Mouse (Mus musculus): ENCODE measurements around the gene Ccdc87. TPM values are rescaled to one million over a fixed set of nuclear protein-coding genes. Genes with fewer than 3 reads are reported as not detected.
A peak's percentile ranks its signal among the peaks of the same experiment; 100 is the strongest.
"Not testable (repeated sequence)": the region's sequence is repeated elsewhere in the genome, so short reads cannot be mapped to it uniquely, and the experiment has no call there.

Ccdc87 gene
- polyA plus RNA-seq, 1 experiment from 2014 or later = not detected

GRCm38 (mm10) chr19:4854552-4855469, 15.6 kb downstream of the Ccdc87 start, which contains the start of gene Ctsf:
Gene Ctsf, plus strand, starts transcription at chr19:4855130.
- H3K27ac ChIP-seq (replicated peaks in 1 of 2; ENCODE audit: control insufficient read depth in 1 of 2, insufficient read depth in 1 of 2, low read depth in 2 of 2, low read length in 2 of 2) = peak within 1 kb of the TSS; percentile 44 to 57; a peak in 2 of 4 replicates
- H3K4me3 ChIP-seq (ENCODE audit: control insufficient read depth in 1 of 2, insufficient read depth in 1 of 2, low read depth in 1 of 2, low read length in 2 of 2) = peak within 1 kb of the TSS; percentile 65 to 91

GRCm38 (mm10) chr19:4855470-4855820, 16.3 kb downstream of the Ccdc87 start:
- Histone ChIP-seq H3K9me3 (ENCODE audit: control insufficient read depth, low read length) (no peaks in the 10 kb centered on the region), H3K27ac (replicated peaks in 1 of 2; ENCODE audit: control insufficient read depth in 1 of 2, insufficient read depth in 1 of 2, low read depth in 2 of 2, low read length in 2 of 2) (peak overlapping the region in 1 of 2 experiments; percentile 44; a peak in 1 of 4 replicates)
- WGBS = 4% methylated on average over 14 of the region's 14 CpGs

More at GRCm38 (mm10) chr19:4854552-4855469, 15.6 kb downstream of the Ccdc87 start, which contains the start of gene Ctsf:
- Histone ChIP-seq H3K4me2 (ENCODE audit: low read length) (peak within 1 kb of the TSS; percentile 96), H3K9ac (ENCODE audit: low read length) (peak within 1 kb of the TSS; percentile 80), H3K27me3 (ENCODE audit: control insufficient read depth, insufficient read depth, low read length) (no peaks in the 10 kb centered on the region), H3K9me3 (ENCODE audit: control insufficient read depth, low read length) (no peaks in the 10 kb centered on the region), H3K36me3 (ENCODE audit: control insufficient read depth, insufficient read depth, low read length) (no peaks in the 10 kb centered on the region), H3K4me1 (ENCODE audit: control insufficient read depth in 2 of 2, insufficient read depth in 2 of 2, low read length in 2 of 2) (peaks cover 3 to 6% of the 10 kb centered on the region in 2 experiments; a peak in 2 of 4 replicates)
- WGBS = 3% methylated on average over 45 of the region's 45 CpGs
- peak; percentile 82; the same call in 1 of the 2 replicates for ATAC-seq (ENCODE audit: insufficient number of reproducible peaks, insufficient read depth, low FRiP score, low read depth)

GRCm38 (mm10) chr19:4855951-4856350, 16.8 kb downstream of the Ccdc87 start:
- Histone ChIP-seq H3K4me2 (ENCODE audit: low read length) (peak overlapping the region; percentile 96; the same call in 1 of the 2 replicates), H3K9ac (ENCODE audit: low read length) (no peak overlapping the region), H3K4me3 (ENCODE audit: control insufficient read depth in 1 of 2, insufficient read depth in 1 of 2, low read depth in 1 of 2, low read length in 2 of 2) (peak overlapping the region in 1 of 2 experiments; percentile 65; a peak in 1 of 4 replicates), H3K4me1 (ENCODE audit: control insufficient read depth in 2 of 2, insufficient read depth in 2 of 2, low read length in 2 of 2) (peaks cover 3 to 6% of the 10 kb centered on the region in 2 experiments; a peak in 2 of 4 replicates), H3K27me3 (ENCODE audit: control insufficient read depth, insufficient read depth, low read length) (no peaks in the 10 kb centered on the region), H3K36me3 (ENCODE audit: control insufficient read depth, insufficient read depth, low read length) (no peaks in the 10 kb centered on the region), H3K27ac (replicated peaks in 1 of 2; ENCODE audit: control insufficient read depth in 1 of 2, insufficient read depth in 1 of 2, low read depth in 2 of 2, low read length in 2 of 2) (no peak overlapping the region), H3K9me3 (ENCODE audit: control insufficient read depth, low read length) (no peaks in the 10 kb centered on the region)
- no peak for ATAC-seq (ENCODE audit: insufficient number of reproducible peaks, insufficient read depth, low FRiP score, low read depth)
- WGBS = 79% methylated on average over 4 of the region's 4 CpGs

More at GRCm38 (mm10) chr19:4855470-4855820, 16.3 kb downstream of the Ccdc87 start:
- no peaks in the 10 kb centered on the region for H3K36me3 ChIP-seq (ENCODE audit: control insufficient read depth, insufficient read depth, low read length)
- H3K4me1 ChIP-seq (ENCODE audit: control insufficient read depth in 2 of 2, insufficient read depth in 2 of 2, low read length in 2 of 2) = peaks cover 3 to 6% of the 10 kb centered on the region in 2 experiments; a peak in 2 of 4 replicates
- no peaks in the 10 kb centered on the region for H3K27me3 ChIP-seq (ENCODE audit: control insufficient read depth, insufficient read depth, low read length)
- ATAC-seq (ENCODE audit: insufficient number of reproducible peaks, insufficient read depth, low FRiP score, low read depth) = peak; percentile 27; the same call in 1 of the 2 replicates
- H3K9ac ChIP-seq (ENCODE audit: low read length) = peak overlapping the region; percentile 80
- peak overlapping the region; percentile 96 for H3K4me2 ChIP-seq (ENCODE audit: low read length)
- peak overlapping the region; percentile 65 to 91 for H3K4me3 ChIP-seq (ENCODE audit: control insufficient read depth in 1 of 2, insufficient read depth in 1 of 2, low read depth in 1 of 2, low read length in 2 of 2)

- H3K27ac ChIP-seq (replicated peaks in 1 of 2; ENCODE audit: control insufficient read depth in 1 of 2, insufficient read depth in 1 of 2, low read depth in 2 of 2, low read length in 2 of 2) = no peak overlapping the region
- WGBS = 37% methylated on average over 6 of the region's 6 CpGs
- H3K27me3 ChIP-seq (ENCODE audit: control insufficient read depth, insufficient read depth, low read length) = no peaks in the 10 kb centered on the region
- no peak for ATAC-seq (ENCODE audit: insufficient number of reproducible peaks, insufficient read depth, low FRiP score, low read depth)
- H3K9me3 ChIP-seq (ENCODE audit: control insufficient read depth, low read length) = no peaks in the 10 kb centered on the region
- no peak overlapping the region for H3K9ac ChIP-seq (ENCODE audit: low read length)
- H3K4me2 ChIP-seq (ENCODE audit: low read length) = no peak overlapping the region
- peaks cover 3 to 6% of the 10 kb centered on the region in 2 experiments; a peak in 2 of 4 replicates for H3K4me1 ChIP-seq (ENCODE audit: control insufficient read depth in 2 of 2, insufficient read depth in 2 of 2, low read length in 2 of 2)
- H3K36me3 ChIP-seq (ENCODE audit: control insufficient read depth, insufficient read depth, low read length) = 0 out of 2 replicates have a peak, but pooled peaks cover 5% of the 10 kb centered on the region
- no peak overlapping the region for H3K4me3 ChIP-seq (ENCODE audit: control insufficient read depth in 1 of 2, insufficient read depth in 1 of 2, low read depth in 1 of 2, low read length in 2 of 2)
Measured at GRCm38 (mm10) chr19:4859081-4859480, 19.9 kb downstream of the Ccdc87 start.

- 0 out of 2 replicates have a peak, but pooled peaks cover 5% of the 10 kb centered on the region for H3K36me3 ChIP-seq (ENCODE audit: control insufficient read depth, insufficient read depth, low read length)
- peaks cover 0 to 2% of the 10 kb centered on the region in 2 experiments; a peak in 1 of 4 replicates for H3K4me1 ChIP-seq (ENCODE audit: control insufficient read depth in 2 of 2, insufficient read depth in 2 of 2, low read length in 2 of 2)
- H3K4me2 ChIP-seq (ENCODE audit: low read length) = no peak overlapping the region
- H3K27ac ChIP-seq (replicated peaks in 1 of 2; ENCODE audit: control insufficient read depth in 1 of 2, insufficient read depth in 1 of 2, low read depth in 2 of 2, low read length in 2 of 2) = no peak overlapping the region
- no peak overlapping the region for H3K9ac ChIP-seq (ENCODE audit: low read length)
- peaks cover 13% of the 10 kb centered on the region; the same call in 1 of the 2 replicates for H3K27me3 ChIP-seq (ENCODE audit: control insufficient read depth, insufficient read depth, low read length)
- H3K4me3 ChIP-seq (ENCODE audit: control insufficient read depth in 1 of 2, insufficient read depth in 1 of 2, low read depth in 1 of 2, low read length in 2 of 2) = no peak overlapping the region
- WGBS = 77% methylated on average over 6 of the region's 6 CpGs
- ATAC-seq (ENCODE audit: insufficient number of reproducible peaks, insufficient read depth, low FRiP score, low read depth) = no peak
- H3K9me3 ChIP-seq (ENCODE audit: control insufficient read depth, low read length) = no peaks in the 10 kb centered on the region
Measured at GRCm38 (mm10) chr19:4863048-4863447, 23.9 kb downstream of the Ccdc87 start.

GRCm38 (mm10) chr19:4865147-4865546, 26.0 kb downstream of the Ccdc87 start:
- H3K9me3 ChIP-seq (ENCODE audit: control insufficient read depth, low read length) = no peaks in the 10 kb centered on the region
- 0 out of 2 replicates have a peak, but pooled peaks cover 5% of the 10 kb centered on the region for H3K36me3 ChIP-seq (ENCODE audit: control insufficient read depth, insufficient read depth, low read length)
- 0 out of 2 replicates have a peak overlapping the region, but pooled peaks have one; percentile 0 for H3K9ac ChIP-seq (ENCODE audit: low read length)
- peaks cover 13% of the 10 kb centered on the region; the same call in 1 of the 2 replicates for H3K27me3 ChIP-seq (ENCODE audit: control insufficient read depth, insufficient read depth, low read length)
- H3K4me1 ChIP-seq (ENCODE audit: control insufficient read depth in 2 of 2, insufficient read depth in 2 of 2, low read length in 2 of 2) = peaks cover 0 to 2% of the 10 kb centered on the region in 2 experiments; a peak in 1 of 4 replicates
- no peak overlapping the region for H3K27ac ChIP-seq (replicated peaks in 1 of 2; ENCODE audit: control insufficient read depth in 1 of 2, insufficient read depth in 1 of 2, low read depth in 2 of 2, low read length in 2 of 2)
- WGBS = 5% methylated on average over 17 of the region's 17 CpGs
- no peak overlapping the region for H3K4me3 ChIP-seq (ENCODE audit: control insufficient read depth in 1 of 2, insufficient read depth in 1 of 2, low read depth in 1 of 2, low read length in 2 of 2)
- ATAC-seq (ENCODE audit: insufficient number of reproducible peaks, insufficient read depth, low FRiP score, low read depth) = no peak
- peak overlapping the region; percentile 27 for H3K4me2 ChIP-seq (ENCODE audit: low read length)

GRCm38 (mm10) chr19:4874613-4875012, 35.4 kb downstream of the Ccdc87 start:
- H3K27ac ChIP-seq (replicated peaks in 1 of 2; ENCODE audit: control insufficient read depth in 1 of 2, insufficient read depth in 1 of 2, low read depth in 2 of 2, low read length in 2 of 2); H3K4me3 ChIP-seq (ENCODE audit: control insufficient read depth in 1 of 2, insufficient read depth in 1 of 2, low read depth in 1 of 2, low read length in 2 of 2); H3K9me3 ChIP-seq (ENCODE audit: control insufficient read depth, low read length); H3K9ac ChIP-seq (ENCODE audit: low read length); H3K4me2 ChIP-seq (ENCODE audit: low read length); H3K4me1 ChIP-seq (ENCODE audit: control insufficient read depth in 2 of 2, insufficient read depth in 2 of 2, low read length in 2 of 2); ATAC-seq (ENCODE audit: insufficient number of reproducible peaks, insufficient read depth, low FRiP score, low read depth); H3K36me3 ChIP-seq (ENCODE audit: control insufficient read depth, insufficient read depth, low read length); H3K27me3 ChIP-seq (ENCODE audit: control insufficient read depth, insufficient read depth, low read length): not testable (repeated sequence)
- WGBS = 79% methylated on average over 1 of the region's 1 CpGs

Data from heart, embryonic 14.5 days (tissue).